Comparison of ENCODE assay signal across 8 mouse cellular contexts in genomic region chr10:80741634-80742179, GRCm38 (mm10). TPM values are rescaled to one million over a fixed set of nuclear protein-coding genes. Genes with fewer than 3 reads are reported as not detected.
DNase-seq lines count a peak whose midpoint lies in the region; ATAC-seq and TF ChIP-seq lines count a peak whose summit lies in the region.

No protein-coding gene starts in this region.

- intact Hi-C loops in gastrocnemius, postnatal 14 days (cut with DNase I; ENCODE audit: low total_unique reads) = no loop called here

- peaks cover 36% of the 10 kb centered on the region for H3K4me1 ChIP-seq in kidney, embryonic 15.5 days
- peaks cover 0 to 22% of the 10 kb centered on the region in 2 experiments; a peak in 2 of 4 replicates for H3K4me1 ChIP-seq in MEL (ENCODE audit: control insufficient read depth in 1 of 2, insufficient read depth in 2 of 2, low read length in 2 of 2)
- peaks cover 14% of the 10 kb centered on the region for H3K4me1 ChIP-seq in forebrain, embryonic 11.5 days (replicated peaks; ENCODE audit: control insufficient read depth, insufficient read depth, low read length)
- H3K4me1 ChIP-seq in limb, embryonic 15.5 days = peaks cover 42% of the 10 kb centered on the region
- peaks cover 20% of the 10 kb centered on the region for H3K4me1 ChIP-seq in stomach, embryonic 16.5 days (ENCODE audit: control insufficient read depth, insufficient read depth, low read length)

- WGBS in kidney, embryonic 15.5 days = 0% methylated on average over 46 of the region's 46 CpGs
- under 1% methylated on average over 46 of the region's 46 CpGs for WGBS in forebrain, embryonic 11.5 days
- under 1% methylated on average over 46 of the region's 46 CpGs for WGBS in limb, embryonic 15.5 days
- under 1% methylated on average over 46 of the region's 46 CpGs for WGBS in stomach, embryonic 16.5 days

- TF ChIP-seq RAD21 in MEL (IDR thresholded peaks at IDR 0.05; ENCODE audit: low read depth, low read length) = no peak

- H3K4me2 ChIP-seq in kidney, embryonic 15.5 days = peak overlapping the region; percentile 80
- peak overlapping the region; percentile 86 for H3K4me2 ChIP-seq in forebrain, embryonic 11.5 days (ENCODE audit: low read depth, low read length, severe bottlenecking)
- peak overlapping the region; percentile 74 for H3K4me2 ChIP-seq in limb, embryonic 15.5 days
- H3K4me2 ChIP-seq in stomach, embryonic 16.5 days (ENCODE audit: low read depth, low read length) = peak overlapping the region; percentile 98

- H3K79me2 ChIP-seq in MEL (ENCODE audit: control insufficient read depth, insufficient read depth, low read length, poor library complexity) = peaks cover 40% of the 10 kb centered on the region

- peak overlapping the region; percentile 98 for H3K9ac ChIP-seq in kidney, embryonic 15.5 days
- peak overlapping the region; percentile 84 for H3K9ac ChIP-seq in MEL (ENCODE audit: control insufficient read depth, low read depth, low read length, poor library complexity, severe bottlenecking)
- H3K9ac ChIP-seq in forebrain, embryonic 11.5 days (ENCODE audit: low read length) = peak overlapping the region; percentile 95
- peak overlapping the region; percentile 93 for H3K9ac ChIP-seq in limb, embryonic 15.5 days
- H3K9ac ChIP-seq in stomach, embryonic 16.5 days (ENCODE audit: low read length) = peak overlapping the region; percentile 95

- no peak for TF ChIP-seq EP300 in MEL (IDR thresholded peaks at IDR 0.05; ENCODE audit: low read depth in 1 of 2, low read length in 2 of 2)

- no peak for DNase-seq in kidney, postnatal 14 days
- DNase-seq in MEL (ENCODE audit: low read depth, low spot score) = no peak
- no peak for DNase-seq in forebrain, embryonic 11.5 days (ENCODE audit: low spot score)
- no peak for DNase-seq in gastrocnemius, postnatal 14 days
- no peak for DNase-seq in spleen, postnatal 14 days (ENCODE audit: low spot score in 2 of 2)

- peak overlapping the region; percentile 92 for H3K4me3 ChIP-seq in kidney, embryonic 15.5 days (replicated peaks)
- peak overlapping the region; percentile 83 to 97 for H3K4me3 ChIP-seq in MEL (ENCODE audit: control insufficient read depth in 1 of 2, insufficient read depth in 1 of 2, low read depth in 2 of 2, low read length in 2 of 2)
- H3K4me3 ChIP-seq in forebrain, embryonic 11.5 days (ENCODE audit: low read depth, low read length) = peak overlapping the region; percentile 99
- H3K4me3 ChIP-seq in limb, embryonic 15.5 days = peak overlapping the region; percentile 94
- peak overlapping the region; percentile 98 for H3K4me3 ChIP-seq in stomach, embryonic 16.5 days (replicated peaks; ENCODE audit: low read length)

- H3K9me3 ChIP-seq in kidney, embryonic 15.5 days (replicated peaks) = no peaks in the 10 kb centered on the region
- H3K9me3 ChIP-seq in MEL (replicated peaks; ENCODE audit: insufficient read depth, low read length) = no peaks in the 10 kb centered on the region
- no peaks in the 10 kb centered on the region for H3K9me3 ChIP-seq in forebrain, embryonic 11.5 days (ENCODE audit: control insufficient read depth, low read length)
- no peaks in the 10 kb centered on the region for H3K9me3 ChIP-seq in limb, embryonic 15.5 days
- no peaks in the 10 kb centered on the region for H3K9me3 ChIP-seq in stomach, embryonic 16.5 days (replicated peaks; ENCODE audit: control insufficient read depth, low read length)

- H3K27me3 ChIP-seq in kidney, embryonic 15.5 days = no peaks in the 10 kb centered on the region
- no peaks in the 10 kb centered on the region for H3K27me3 ChIP-seq in MEL (ENCODE audit: control insufficient read depth in 1 of 2, insufficient read depth in 2 of 2, low read length in 2 of 2)
- no peaks in the 10 kb centered on the region for H3K27me3 ChIP-seq in forebrain, embryonic 11.5 days (ENCODE audit: control insufficient read depth, insufficient read depth, low read length)
- no peaks in the 10 kb centered on the region for H3K27me3 ChIP-seq in limb, embryonic 15.5 days
- no peaks in the 10 kb centered on the region for H3K27me3 ChIP-seq in stomach, embryonic 16.5 days (ENCODE audit: control insufficient read depth, insufficient read depth, low read length)

- no peak for TF ChIP-seq CTCF in MEL (IDR thresholded peaks at IDR 0.05 in 2 of 3, conservative IDR thresholded peaks at IDR 0.05 in 1 of 3; ENCODE audit: control insufficient read depth in 1 of 3, insufficient read depth in 1 of 3, low read depth in 2 of 3, low read length in 3 of 3, poor library complexity in 1 of 3, severe bottlenecking in 1 of 3)

- H3K27ac ChIP-seq in kidney, embryonic 15.5 days = peak overlapping the region; percentile 85
- 0 out of 2 replicates have a peak overlapping the region, but pooled peaks have one; percentile 19 for H3K27ac ChIP-seq in MEL (ENCODE audit: control insufficient read depth, low read depth, low read length)
- no peak overlapping the region for H3K27ac ChIP-seq in forebrain, embryonic 11.5 days (ENCODE audit: low read depth, low read length)
- H3K27ac ChIP-seq in limb, embryonic 15.5 days = peak overlapping the region; percentile 90
- H3K27ac ChIP-seq in stomach, embryonic 16.5 days (ENCODE audit: low read length) = peak overlapping the region; percentile 83

- 0 out of 2 replicates have a peak, but pooled peaks cover 12% of the 10 kb centered on the region for H3K36me3 ChIP-seq in kidney, embryonic 15.5 days
- peaks cover 0 to 4% of the 10 kb centered on the region in 2 experiments; a peak in 2 of 4 replicates for H3K36me3 ChIP-seq in MEL (ENCODE audit: control insufficient read depth in 1 of 2, insufficient read depth in 2 of 2, low read length in 2 of 2)
- no peaks in the 10 kb centered on the region; the same call in 1 of the 2 replicates for H3K36me3 ChIP-seq in forebrain, embryonic 11.5 days (ENCODE audit: control insufficient read depth, insufficient read depth, low read length)
- peaks cover 6% of the 10 kb centered on the region for H3K36me3 ChIP-seq in limb, embryonic 15.5 days
- H3K36me3 ChIP-seq in stomach, embryonic 16.5 days (ENCODE audit: control insufficient read depth, insufficient read depth, low read length) = no peaks in the 10 kb centered on the region

- TF ChIP-seq POLR2A in MEL (IDR thresholded peaks at IDR 0.05; ENCODE audit: control insufficient read depth in 1 of 2, insufficient read depth in 1 of 2, low read depth in 1 of 2, low read length in 2 of 2, poor library complexity in 1 of 2) = no peak

- peak; percentile 26 for ATAC-seq in kidney, embryonic 15.5 days (replicated peaks; ENCODE audit: low FRiP score)
- ATAC-seq in forebrain, embryonic 11.5 days (replicated peaks; ENCODE audit: low FRiP score) = no peak; the same call in none of the 2 replicates
- no peak for ATAC-seq in limb, embryonic 15.5 days (ENCODE audit: insufficient number of reproducible peaks, low FRiP score, low TSS enrichment, low read depth)
- ATAC-seq in stomach, embryonic 16.5 days (ENCODE audit: insufficient read depth, low FRiP score) = no peak; the same call in 1 of the 2 replicates

RNA-seq across cellular contexts. Expression of gene Ap3d1, which starts 0.4 kb away (rescaled TPM):
- 68.1 and 70.9 TPM in 2 replicates for polyA plus RNA-seq in kidney, embryonic 15.5 days (2015; fragmentation: Nextera tagmentation; extraction: Ambion mirVana)
- 29.6 and 32.7 TPM in 2 replicates for total RNA-seq in MEL (2012; rRNA removed)
- 100 to 1,000 TPM in 1 of 2 experiments, 10 to 100 TPM in 1; 54.5 to 260 TPM for polyA plus RNA-seq in MEL (2012; ENCODE audit: insufficient read depth in 1 of 2, insufficient read length in 2 of 2, low read depth in 1 of 2, low replicate concordance in 2 of 2, missing spikeins in 1 of 2)
- 84.2 and 86.3 TPM in 2 replicates for polyA plus RNA-seq in forebrain, embryonic 11.5 days (2014; fragmentation: Nextera tagmentation; extraction: Ambion mirVana)
- 72.3 and 75.0 TPM in 2 replicates for polyA plus RNA-seq in limb, embryonic 15.5 days (2015; fragmentation: Nextera tagmentation; extraction: Ambion mirVana)
- 62.5 and 66.3 TPM in 2 replicates for polyA plus RNA-seq in stomach, embryonic 16.5 days (2015; fragmentation: Nextera tagmentation; extraction: Ambion mirVana)
- 10 to 100 TPM; 23.7 to 25.2 TPM for total RNA-seq in gastrocnemius, postnatal 14 days (2021)

RNA-seq across cellular contexts. Expression of gene Dot1l, which starts 13.3 kb away (rescaled TPM):
- polyA plus RNA-seq in kidney, embryonic 15.5 days (2015; fragmentation: Nextera tagmentation; extraction: Ambion mirVana) = 17.3 and 21.8 TPM in 2 replicates
- 14.7 and 15.0 TPM in 2 replicates for total RNA-seq in MEL (2012; rRNA removed)
- 10 to 100 TPM in 1 of 2 experiments, not detected in 1; 70.6 TPM for polyA plus RNA-seq in MEL (2012; ENCODE audit: insufficient read depth in 1 of 2, insufficient read length in 2 of 2, low read depth in 1 of 2, low replicate concordance in 2 of 2, missing spikeins in 1 of 2)
- 34.5 and 34.9 TPM in 2 replicates for polyA plus RNA-seq in forebrain, embryonic 11.5 days (2014; fragmentation: Nextera tagmentation; extraction: Ambion mirVana)
- 14.2 and 15.3 TPM in 2 replicates for polyA plus RNA-seq in limb, embryonic 15.5 days (2015; fragmentation: Nextera tagmentation; extraction: Ambion mirVana)
- polyA plus RNA-seq in stomach, embryonic 16.5 days (2015; fragmentation: Nextera tagmentation; extraction: Ambion mirVana) = 11.8 and 13.9 TPM in 2 replicates
- total RNA-seq in gastrocnemius, postnatal 14 days (2021) = 10 to 100 TPM; 25.5 to 26.1 TPM

RNA-seq across cellular contexts. Expression of gene Izumo4, which starts 39.7 kb away (rescaled TPM):
- polyA plus RNA-seq in kidney, embryonic 15.5 days (2015; fragmentation: Nextera tagmentation; extraction: Ambion mirVana) = 22.8 and 26.2 TPM in 2 replicates
- 1.0 and 1.5 TPM in 2 replicates for total RNA-seq in MEL (2012; rRNA removed)
- 1 to 10 TPM in 1 of 2 experiments, not detected in 1; 3.8 TPM for polyA plus RNA-seq in MEL (2012; ENCODE audit: insufficient read depth in 1 of 2, insufficient read length in 2 of 2, low read depth in 1 of 2, low replicate concordance in 2 of 2, missing spikeins in 1 of 2)
- polyA plus RNA-seq in forebrain, embryonic 11.5 days (2014; fragmentation: Nextera tagmentation; extraction: Ambion mirVana) = 4.8 and 7.2 TPM in 2 replicates
- 25.9 and 31.0 TPM in 2 replicates for polyA plus RNA-seq in limb, embryonic 15.5 days (2015; fragmentation: Nextera tagmentation; extraction: Ambion mirVana)
- polyA plus RNA-seq in stomach, embryonic 16.5 days (2015; fragmentation: Nextera tagmentation; extraction: Ambion mirVana) = 25.5 and 28.7 TPM in 2 replicates
- 1 to 10 TPM; 3.2 to 3.5 TPM for total RNA-seq in gastrocnemius, postnatal 14 days (2021)

RNA-seq across cellular contexts. Expression of gene Mob3a, which starts 39.9 kb away (rescaled TPM):
- polyA plus RNA-seq in kidney, embryonic 15.5 days (2015; fragmentation: Nextera tagmentation; extraction: Ambion mirVana) = 37.7 and 41.5 TPM in 2 replicates
- total RNA-seq in MEL (2012; rRNA removed) = 38.3 and 38.7 TPM in 2 replicates
- polyA plus RNA-seq in MEL (2012; ENCODE audit: insufficient read depth in 1 of 2, insufficient read length in 2 of 2, low read depth in 1 of 2, low replicate concordance in 2 of 2, missing spikeins in 1 of 2) = 10 to 100 TPM in 1 of 2 experiments, not detected in 1; 63.4 TPM
- polyA plus RNA-seq in forebrain, embryonic 11.5 days (2014; fragmentation: Nextera tagmentation; extraction: Ambion mirVana) = 57.9 and 61.1 TPM in 2 replicates
- 55.8 and 57.7 TPM in 2 replicates for polyA plus RNA-seq in limb, embryonic 15.5 days (2015; fragmentation: Nextera tagmentation; extraction: Ambion mirVana)
- polyA plus RNA-seq in stomach, embryonic 16.5 days (2015; fragmentation: Nextera tagmentation; extraction: Ambion mirVana) = 51.6 and 57.5 TPM in 2 replicates
- 1 to 10 TPM; 5.5 to 7.4 TPM for total RNA-seq in gastrocnemius, postnatal 14 days (2021)

RNA-seq across cellular contexts. Expression of gene Sf3a2, which starts 56.3 kb away (rescaled TPM):
- polyA plus RNA-seq in kidney, embryonic 15.5 days (2015; fragmentation: Nextera tagmentation; extraction: Ambion mirVana) = 78.2 and 92.6 TPM in 2 replicates
- 50.4 and 52.0 TPM in 2 replicates for total RNA-seq in MEL (2012; rRNA removed)
- 100 to 1,000 TPM in 1 of 2 experiments, not detected in 1; 210 TPM for polyA plus RNA-seq in MEL (2012; ENCODE audit: insufficient read depth in 1 of 2, insufficient read length in 2 of 2, low read depth in 1 of 2, low replicate concordance in 2 of 2, missing spikeins in 1 of 2)
- 116 and 119 TPM in 2 replicates for polyA plus RNA-seq in forebrain, embryonic 11.5 days (2014; fragmentation: Nextera tagmentation; extraction: Ambion mirVana)
- 59.0 and 71.7 TPM in 2 replicates for polyA plus RNA-seq in limb, embryonic 15.5 days (2015; fragmentation: Nextera tagmentation; extraction: Ambion mirVana)
- polyA plus RNA-seq in stomach, embryonic 16.5 days (2015; fragmentation: Nextera tagmentation; extraction: Ambion mirVana) = 51.3 and 53.7 TPM in 2 replicates
- total RNA-seq in gastrocnemius, postnatal 14 days (2021) = 10 to 100 TPM; 23.6 to 30.0 TPM
